Mouse (Mus musculus): ENCODE measurements at regions not wholly inside any gene's neighbourhood (a gene's known extent, or its start where the extent isn't known, plus 50 kb on each side); places are given as distances from the start of the nearest gene placed in this dataset.

- no peaks in the 10 kb centered on the region for H3K27me3 ChIP-seq (ENCODE audit: insufficient read depth, poor library complexity, severe bottlenecking)
- H3K36me3 ChIP-seq, result no peaks in the 10 kb centered on the region
- no peak overlapping the region for H3K27ac ChIP-seq
- DNase-seq (ENCODE audit: low spot score), result no peak
- peaks cover 13% of the 10 kb centered on the region for H3K4me1 ChIP-seq
- no peak overlapping the region for H3K4me3 ChIP-seq
- WGBS, result 87% methylated on average over 2 of the region's 2 CpGs
- no peaks in the 10 kb centered on the region for H3K9me3 ChIP-seq
Observed at GRCm38 (mm10) chr6:47354515-47354914, 98.7 kb upstream of the Cul1 start.

DNA sequence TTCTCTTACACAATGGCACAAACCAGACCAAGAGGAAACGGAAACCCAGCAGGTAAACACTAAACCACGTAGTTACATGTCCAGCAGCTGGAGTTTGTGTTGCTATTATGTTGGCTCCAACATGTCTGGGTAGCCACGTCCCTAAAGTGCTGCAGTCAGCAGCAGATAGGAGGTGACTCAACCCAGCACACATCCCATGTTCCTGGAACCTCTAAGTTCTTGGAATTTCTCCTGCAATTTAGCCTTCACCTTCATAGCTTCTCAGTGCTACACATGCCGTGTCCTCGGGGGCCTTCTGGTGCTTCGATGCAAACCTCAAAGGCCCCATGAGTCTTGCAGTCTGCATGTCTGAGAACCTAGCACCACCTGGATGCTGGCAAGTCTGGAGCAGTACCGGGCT lies 97.7 kb upstream of the Cul1 start:
- DNase-seq (ENCODE audit: low spot score), result no peak
- Histone ChIP-seq H3K9me3 (no peaks in the 10 kb centered on the region), H3K27me3 (ENCODE audit: insufficient read depth, poor library complexity, severe bottlenecking) (no peaks in the 10 kb centered on the region), H3K36me3 (no peaks in the 10 kb centered on the region), H3K27ac (peak overlapping the region; percentile 16; the same call in 1 of the 2 replicates), H3K4me1 (peaks cover 13% of the 10 kb centered on the region), H3K4me3 (no peak overlapping the region)
- 68% methylated on average over 7 of the region's 7 CpGs for WGBS

GRCm38 (mm10) chr6:47356500-47356899 lies 96.7 kb upstream of the Cul1 start:
- Histone ChIP-seq H3K9me3 (no peaks in the 10 kb centered on the region), H3K4me1 (peaks cover 13% of the 10 kb centered on the region), H3K27me3 (ENCODE audit: insufficient read depth, poor library complexity, severe bottlenecking) (no peaks in the 10 kb centered on the region), H3K36me3 (no peaks in the 10 kb centered on the region), H3K27ac (no peak overlapping the region), H3K4me3 (no peak overlapping the region)
- no peak for DNase-seq (ENCODE audit: low spot score)
- WGBS, result 67% methylated on average over 7 of the region's 7 CpGs

- Histone ChIP-seq H3K4me3 (no peak overlapping the region), H3K27ac (no peak overlapping the region), H3K9me3 (no peaks in the 10 kb centered on the region), H3K36me3 (no peaks in the 10 kb centered on the region), H3K4me1 (peaks cover 13% of the 10 kb centered on the region), H3K27me3 (ENCODE audit: insufficient read depth, poor library complexity, severe bottlenecking) (no peaks in the 10 kb centered on the region)
- DNase-seq (ENCODE audit: low spot score), result no peak
- 47% methylated on average over 2 of the region's 2 CpGs for WGBS
Observed at GRCm38 (mm10) chr6:47358686-47359085, 94.5 kb upstream of the Cul1 start.

- WGBS, result 84% methylated on average over 1 of the region's 1 CpGs
- Histone ChIP-seq H3K9me3 (no peaks in the 10 kb centered on the region), H3K4me1 (no peaks in the 10 kb centered on the region), H3K4me3 (no peak overlapping the region), H3K27me3 (ENCODE audit: insufficient read depth, poor library complexity, severe bottlenecking) (no peaks in the 10 kb centered on the region), H3K36me3 (no peaks in the 10 kb centered on the region), H3K27ac (no peak overlapping the region)
- no peak for DNase-seq (ENCODE audit: low spot score)
Observed at GRCm38 (mm10) chr6:47364002-47364401, 89.2 kb upstream of the Cul1 start.

DNA sequence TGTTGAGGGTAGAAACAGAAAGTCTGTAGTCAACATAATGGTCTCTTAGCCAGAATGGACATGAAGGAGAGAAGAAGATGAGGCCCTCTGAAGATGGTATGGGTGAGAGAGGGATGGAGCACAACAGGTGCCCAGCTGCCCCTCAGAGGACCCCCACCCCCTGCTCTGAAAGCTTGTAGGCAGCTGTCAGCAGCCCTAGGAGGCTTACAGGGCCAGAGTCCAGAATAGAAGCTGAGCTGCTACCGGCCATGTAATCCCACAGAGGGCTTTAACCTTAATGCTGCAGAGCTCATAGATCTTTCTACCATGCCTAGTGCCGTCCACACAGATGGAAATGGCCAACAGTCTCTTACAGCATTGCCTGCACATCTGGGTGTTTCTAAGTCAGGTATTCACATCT lies 88.6 kb upstream of the Cul1 start:
- no peak overlapping the region for H3K27ac ChIP-seq
- no peaks in the 10 kb centered on the region for H3K36me3 ChIP-seq
- no peaks in the 10 kb centered on the region for H3K4me1 ChIP-seq
- H3K4me3 ChIP-seq, result no peak overlapping the region
- no peaks in the 10 kb centered on the region for H3K27me3 ChIP-seq (ENCODE audit: insufficient read depth, poor library complexity, severe bottlenecking)
- H3K9me3 ChIP-seq, result no peaks in the 10 kb centered on the region
- no peak for DNase-seq (ENCODE audit: low spot score)
- WGBS, result 56% methylated on average over 2 of the region's 2 CpGs

DNA sequence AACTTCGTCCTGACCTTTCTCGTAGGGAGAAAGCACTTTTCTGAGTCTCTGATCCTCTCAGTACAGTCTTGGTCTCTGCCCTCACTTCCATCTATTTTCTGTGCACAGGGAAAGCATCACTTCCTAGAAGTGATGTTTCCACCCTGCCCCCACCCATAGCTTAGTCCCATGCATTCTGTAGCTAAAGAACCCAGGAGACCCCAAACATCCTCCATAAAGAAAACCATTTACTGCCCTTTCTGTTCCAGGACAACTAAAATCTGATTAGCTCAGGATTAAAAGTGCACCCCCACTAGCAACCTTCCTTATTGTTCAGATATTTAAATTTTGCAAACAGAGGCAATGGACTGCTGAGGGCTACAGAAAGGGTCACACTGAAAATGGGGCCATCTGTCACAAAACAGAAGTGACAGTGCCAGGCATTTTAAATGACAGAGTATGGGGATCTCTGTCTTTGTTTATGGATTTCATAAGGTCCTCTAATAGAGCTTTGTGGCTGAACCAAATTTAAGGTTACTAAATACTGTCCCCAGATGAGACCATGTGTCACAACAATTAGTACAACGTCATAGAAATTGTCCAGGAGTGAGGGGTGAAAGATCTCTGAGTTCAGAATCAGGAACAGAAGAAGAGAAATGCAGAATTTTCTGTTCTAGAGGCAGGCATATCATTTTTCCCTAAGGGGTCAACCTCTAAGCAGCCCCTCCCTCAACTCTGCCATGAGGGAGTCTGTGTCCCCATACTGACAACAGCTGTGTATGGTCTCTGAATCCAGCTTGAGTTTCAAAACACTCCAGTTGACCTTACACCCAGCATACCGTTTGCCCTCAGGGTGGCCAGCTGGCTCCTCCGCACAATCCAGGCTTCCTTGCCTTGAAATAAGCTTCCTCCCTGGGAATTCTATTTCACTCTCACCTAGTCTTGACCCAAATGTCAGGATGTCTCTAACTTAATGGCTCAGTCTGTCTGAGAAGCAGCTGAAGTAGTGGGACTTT lies 87.2 kb upstream of the Cul1 start:
- Histone ChIP-seq H3K27me3 (ENCODE audit: insufficient read depth, poor library complexity, severe bottlenecking) (no peaks in the 10 kb centered on the region), H3K4me3 (no peak overlapping the region), H3K36me3 (no peaks in the 10 kb centered on the region), H3K27ac (no peak overlapping the region), H3K4me1 (no peaks in the 10 kb centered on the region), H3K9me3 (no peaks in the 10 kb centered on the region)
- 69% methylated on average over 5 of the region's 5 CpGs for WGBS
- DNase-seq (ENCODE audit: low spot score), result no peak

DNA sequence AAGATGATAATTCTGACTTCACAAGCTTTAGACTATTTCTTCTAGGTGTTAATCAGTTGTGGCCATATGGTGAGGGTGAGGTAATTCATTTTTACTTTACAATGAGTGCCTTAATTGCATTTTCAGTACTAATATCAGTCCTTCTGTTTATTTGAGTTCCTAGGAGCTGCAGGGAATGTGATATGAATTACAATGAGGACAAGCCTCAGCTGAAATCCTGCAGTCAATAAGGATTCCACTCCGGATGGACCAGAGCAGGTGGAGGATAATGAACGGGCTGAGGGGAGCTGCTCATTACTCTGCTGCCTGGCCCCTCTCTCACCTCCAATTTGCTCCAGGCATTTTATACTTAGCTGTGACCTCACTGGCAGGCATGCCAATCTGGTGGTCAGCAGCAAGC lies 85.7 kb upstream of the Cul1 start:
- Histone ChIP-seq H3K4me1 (no peaks in the 10 kb centered on the region), H3K27me3 (ENCODE audit: insufficient read depth, poor library complexity, severe bottlenecking) (no peaks in the 10 kb centered on the region), H3K27ac (no peak overlapping the region), H3K36me3 (no peaks in the 10 kb centered on the region), H3K9me3 (no peaks in the 10 kb centered on the region), H3K4me3 (no peak overlapping the region)
- no peak for DNase-seq (ENCODE audit: low spot score)
- WGBS, result 57% methylated on average over 2 of the region's 2 CpGs

DNA sequence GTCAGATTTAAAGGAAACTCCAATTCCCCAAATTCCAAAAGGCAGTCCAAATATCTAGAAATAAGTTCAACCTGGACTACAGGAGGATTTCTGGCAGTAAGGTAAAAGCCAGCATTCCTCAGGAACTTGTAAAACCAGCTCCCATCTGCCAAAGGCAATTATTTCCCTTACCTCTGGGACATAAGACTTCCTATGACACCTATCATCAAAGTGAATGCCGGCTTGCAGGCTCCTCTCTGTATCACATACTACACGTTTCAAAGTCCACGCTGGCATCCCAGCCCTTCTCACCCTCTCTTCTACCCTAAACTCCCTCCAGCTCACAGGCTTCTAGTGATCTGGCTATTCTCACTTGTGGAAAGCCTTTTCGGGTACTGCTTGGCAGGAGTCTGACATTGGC lies 77.5 kb upstream of the Cul1 start:
- Histone ChIP-seq H3K27ac (no peak overlapping the region), H3K4me3 (no peak overlapping the region), H3K9me3 (no peaks in the 10 kb centered on the region), H3K27me3 (ENCODE audit: insufficient read depth, poor library complexity, severe bottlenecking) (no peaks in the 10 kb centered on the region), H3K4me1 (no peaks in the 10 kb centered on the region), H3K36me3 (no peaks in the 10 kb centered on the region)
- no peak for DNase-seq (ENCODE audit: low spot score)
- WGBS, result 50% methylated on average over 4 of the region's 4 CpGs

DNA sequence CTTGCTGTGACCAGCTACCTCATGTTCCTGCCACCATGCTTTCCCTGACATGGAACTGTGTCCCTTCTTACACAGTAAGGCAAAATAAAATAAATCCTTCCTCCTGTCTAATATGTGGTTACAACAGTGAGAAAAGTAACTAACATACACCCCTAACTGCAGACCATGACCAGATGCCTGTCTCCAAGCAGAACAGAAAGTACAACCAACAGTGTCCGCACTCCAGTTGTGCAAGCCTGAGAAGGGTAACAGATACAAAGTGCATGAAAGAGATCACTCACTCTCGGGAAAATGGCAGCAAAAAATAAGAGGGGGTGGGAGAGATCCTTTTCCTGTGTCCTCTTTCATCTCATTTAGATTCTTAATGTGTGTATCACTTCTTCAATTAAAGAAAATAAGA lies 71.7 kb upstream of the Cul1 start:
- Histone ChIP-seq H3K27ac (no peak overlapping the region), H3K36me3 (no peaks in the 10 kb centered on the region), H3K9me3 (no peaks in the 10 kb centered on the region), H3K27me3 (ENCODE audit: insufficient read depth, poor library complexity, severe bottlenecking) (no peaks in the 10 kb centered on the region), H3K4me3 (no peak overlapping the region), H3K4me1 (no peaks in the 10 kb centered on the region)
- DNase-seq (ENCODE audit: low spot score), result no peak
- WGBS, result 79% methylated on average over 2 of the region's 2 CpGs

DNA sequence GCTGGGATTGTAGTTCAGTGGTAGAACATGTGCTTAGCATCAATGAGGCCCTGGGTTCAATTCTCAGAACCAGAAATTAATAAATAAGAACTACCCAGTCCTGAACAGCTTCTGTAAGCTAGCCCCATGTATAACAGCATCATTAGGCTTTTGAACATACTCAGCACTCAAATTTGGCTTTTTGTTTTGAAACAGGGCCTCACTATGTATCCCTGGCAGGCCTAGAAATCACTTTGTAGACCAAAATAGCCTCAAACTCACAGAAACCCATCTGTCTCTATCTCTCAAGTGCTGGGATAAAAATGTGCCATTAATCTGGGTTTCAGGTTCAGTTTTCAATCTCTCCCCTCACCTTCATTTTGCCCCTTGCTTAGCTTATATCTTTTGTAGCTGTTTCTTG lies 66.6 kb upstream of the Cul1 start:
- Histone ChIP-seq H3K36me3 (no peaks in the 10 kb centered on the region), H3K27me3 (ENCODE audit: insufficient read depth, poor library complexity, severe bottlenecking) (no peaks in the 10 kb centered on the region), H3K4me3 (no peak overlapping the region), H3K9me3 (no peaks in the 10 kb centered on the region), H3K27ac (no peak overlapping the region), H3K4me1 (no peaks in the 10 kb centered on the region)
- DNase-seq (ENCODE audit: low spot score), result no peak

DNA sequence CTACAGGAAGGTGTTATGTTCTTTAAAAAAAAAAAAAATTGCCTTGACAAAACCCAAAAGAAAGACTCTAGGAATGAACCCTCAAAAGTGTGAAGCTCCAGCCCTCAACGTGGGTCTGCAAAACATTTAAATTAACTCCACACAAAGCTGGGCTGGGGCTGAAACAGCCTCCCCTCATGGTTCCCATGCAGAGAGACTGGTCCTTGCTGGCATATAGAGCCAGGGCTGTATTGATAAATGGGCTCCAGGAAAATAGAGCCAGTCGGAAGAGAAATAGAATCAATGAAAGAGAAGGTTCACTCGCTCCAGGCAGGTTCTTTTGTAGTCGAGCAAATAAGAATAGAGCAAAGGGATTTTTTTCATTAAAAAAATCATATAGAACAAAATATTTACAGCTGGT lies 63.3 kb upstream of the Cul1 start:
- H3K36me3 ChIP-seq, result no peaks in the 10 kb centered on the region
- WGBS, result 72% methylated on average over 4 of the region's 4 CpGs
- H3K4me1 ChIP-seq, result no peaks in the 10 kb centered on the region
- no peak for DNase-seq (ENCODE audit: low spot score)
- no peak overlapping the region for H3K4me3 ChIP-seq
- no peaks in the 10 kb centered on the region for H3K9me3 ChIP-seq
- H3K27ac ChIP-seq, result no peak overlapping the region
- no peaks in the 10 kb centered on the region for H3K27me3 ChIP-seq (ENCODE audit: insufficient read depth, poor library complexity, severe bottlenecking)

DNA sequence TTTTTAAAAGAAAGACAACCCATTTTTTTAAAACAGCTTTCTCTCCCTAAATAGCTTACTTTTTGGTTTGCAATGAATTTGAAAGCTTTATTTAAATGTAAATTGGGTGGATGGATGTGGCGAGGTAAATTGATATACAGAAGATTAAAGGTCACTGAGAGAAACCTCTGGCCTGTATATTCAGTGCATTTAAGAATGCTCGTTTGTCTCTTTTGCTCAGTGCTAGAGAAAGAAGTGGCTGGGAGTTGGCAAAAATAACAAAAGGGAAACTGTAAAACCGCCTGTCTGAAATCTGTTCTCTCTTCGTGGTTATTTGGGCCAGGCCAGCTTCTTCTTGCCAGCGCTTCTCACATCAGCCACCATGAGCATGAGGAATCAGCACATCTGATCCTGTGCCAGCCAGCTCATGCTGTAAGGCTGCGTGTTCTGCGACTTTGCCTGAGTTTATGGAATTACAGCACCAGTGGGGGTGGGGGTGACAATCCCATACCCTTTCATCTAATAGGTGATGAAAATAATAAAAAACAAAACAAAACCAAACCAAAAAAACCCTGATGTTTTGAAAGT lies 62.7 kb upstream of the Cul1 start:
- WGBS, result 72% methylated on average over 7 of the region's 7 CpGs
- DNase-seq (ENCODE audit: low spot score), result no peak
- no peak overlapping the region for H3K4me3 ChIP-seq

More for the DNA sequence above, 62.7 kb upstream of the Cul1 start:
- Histone ChIP-seq H3K4me1 (no peaks in the 10 kb centered on the region), H3K27ac (no peak overlapping the region), H3K36me3 (no peaks in the 10 kb centered on the region), H3K27me3 (ENCODE audit: insufficient read depth, poor library complexity, severe bottlenecking) (no peaks in the 10 kb centered on the region), H3K9me3 (no peaks in the 10 kb centered on the region)
